Mouse (Mus musculus) cerebellum, postnatal 25 days (tissue): ENCODE measurements at regions not wholly inside any gene's neighbourhood (a gene's known extent, or its start where the extent isn't known, plus 50 kb on each side); places are given as distances from the start of the nearest gene placed in this dataset.
A peak's percentile ranks its signal among the peaks of the same experiment; 100 is the strongest.

Experiments used
- DNase-seq, 2 experiments: peaks; one replicate each; pipeline ENCODE4 v3.0.0; 2021; ENCODE audit warnings: mixed read lengths in 2 of 2

GRCm38 (mm10) chr5:133812216-133812615 is 287.3 kb upstream of the Castor2 start:
- no peak for DNase-seq

GRCm38 (mm10) chr5:133806891-133807290 is 292.6 kb upstream of the Castor2 start:
- no peak for DNase-seq

- DNase-seq: no peak
Measured at GRCm38 (mm10) chr5:133802001-133802400, 297.5 kb upstream of the Castor2 start.

GRCm38 (mm10) chr5:133795638-133796037 is 303.9 kb upstream of the Castor2 start:
- DNase-seq: peak; percentile 50 to 74

GRCm38 (mm10) chr5:133790726-133791125 is 308.8 kb upstream of the Castor2 start:
- no peak for DNase-seq

- no peak for DNase-seq
Measured at GRCm38 (mm10) chr5:133788006-133788405, 311.5 kb upstream of the Castor2 start.

- no peak for DNase-seq
Measured at GRCm38 (mm10) chr5:133787491-133787890, 312.0 kb upstream of the Castor2 start.

- DNase-seq: no peak
Measured at GRCm38 (mm10) chr5:133776591-133776990, 322.9 kb upstream of the Castor2 start.

GRCm38 (mm10) chr5:133774116-133774515 is 325.4 kb upstream of the Castor2 start:
- DNase-seq: no peak

GRCm38 (mm10) chr5:133768856-133769255 is 330.7 kb upstream of the Castor2 start:
- DNase-seq: no peak

- DNase-seq: no peak
Measured at GRCm38 (mm10) chr5:133757817-133758216, 341.7 kb upstream of the Castor2 start.

- peak; percentile 11 to 12 for DNase-seq
Measured at GRCm38 (mm10) chr5:133754180-133754579, 345.3 kb upstream of the Castor2 start.

- peak; percentile 47 to 58 for DNase-seq
Measured at GRCm38 (mm10) chr5:133753461-133754160, 345.9 kb upstream of the Castor2 start.

GRCm38 (mm10) chr5:133746960-133747359 is 352.6 kb upstream of the Castor2 start:
- DNase-seq: no peak

GRCm38 (mm10) chr5:133746411-133746810 is 353.1 kb upstream of the Castor2 start:
- no peak for DNase-seq

GRCm38 (mm10) chr5:133744136-133744535 is 355.4 kb upstream of the Castor2 start:
- DNase-seq: no peak

- no peak for DNase-seq
Measured at GRCm38 (mm10) chr5:133743606-133744005, 355.9 kb upstream of the Castor2 start.

- no peak for DNase-seq
Measured at GRCm38 (mm10) chr5:133731871-133732270, 367.6 kb upstream of the Castor2 start.

GRCm38 (mm10) chr5:133718187-133719078 is 381.1 kb upstream of the Castor2 start:
- no peak for DNase-seq

- no peak for DNase-seq
Measured at GRCm38 (mm10) chr5:133715830-133716229, 383.7 kb upstream of the Castor2 start.

- DNase-seq: no peak
Measured at GRCm38 (mm10) chr5:133712652-133713051, 386.9 kb upstream of the Castor2 start.

- no peak for DNase-seq
Measured at GRCm38 (mm10) chr5:133708881-133709280, 390.6 kb upstream of the Castor2 start.

GRCm38 (mm10) chr5:133686206-133686605 is 413.3 kb upstream of the Castor2 start:
- no peak for DNase-seq

GRCm38 (mm10) chr5:133683021-133683420 is 416.5 kb upstream of the Castor2 start:
- peak in 1 of 2 experiments; percentile 8 for DNase-seq
